Mouse (Mus musculus) urinary bladder, postnatal 36 days (tissue): ENCODE results near the gene Commd3.

ENCODE experiments used
- DNase-seq, 2 experiments: peaks; one replicate each; pipeline ENCODE4 v3.0.0; 2022; ENCODE audit warnings: low spot score in 2 of 2, mixed read lengths in 1 of 2

The Commd3 gene

GRCm38 (mm10) chr2:18687671-18688170 is 15.5 kb downstream of the Commd3 start:
- no peak for DNase-seq

- DNase-seq: no peak
These were observed 16.1 kb downstream of the Commd3 start for GRCm38 (mm10) chr2:18688286-18688685.

GRCm38 (mm10) chr2:18688708-18689063 is 16.5 kb downstream of the Commd3 start:
- DNase-seq: peak in 1 of 2 experiments; percentile 45

- DNase-seq: peak in 1 of 2 experiments; percentile 29
These were observed 17.1 kb downstream of the Commd3 start for GRCm38 (mm10) chr2:18689064-18689921.

- no peak for DNase-seq
These were observed 18.0 kb downstream of the Commd3 start for GRCm38 (mm10) chr2:18690055-18690691.

- no peak for DNase-seq
These were observed 18.6 kb downstream of the Commd3 start for GRCm38 (mm10) chr2:18690756-18691155.

GRCm38 (mm10) chr2:18692031-18692430 is 19.8 kb downstream of the Commd3 start:
- DNase-seq: no peak

- DNase-seq: no peak
These were observed 20.4 kb downstream of the Commd3 start for GRCm38 (mm10) chr2:18692548-18692947.

- DNase-seq: no peak
These were observed 21.3 kb downstream of the Commd3 start for GRCm38 (mm10) chr2:18693491-18693870.

- DNase-seq: peak; percentile 70 to 78
These were observed 21.9 kb downstream of the Commd3 start, which contains the start of gene Spag6 for GRCm38 (mm10) chr2:18693871-18694610. Spag6 (plus strand) TSS chr2:18694032.

- no peak for DNase-seq
These were observed 22.4 kb downstream of the Commd3 start for GRCm38 (mm10) chr2:18694611-18694950.

GRCm38 (mm10) chr2:18695163-18695562 is 23.0 kb downstream of the Commd3 start:
- no peak for DNase-seq

GRCm38 (mm10) chr2:18695629-18696150 is 23.5 kb downstream of the Commd3 start:
- no peak for DNase-seq

- DNase-seq: no peak
These were observed 25.5 kb downstream of the Commd3 start for GRCm38 (mm10) chr2:18697591-18698244.

GRCm38 (mm10) chr2:18698663-18699385 is 26.6 kb downstream of the Commd3 start:
- DNase-seq: peak in 1 of 2 experiments; percentile 11

GRCm38 (mm10) chr2:18699401-18699990 is 27.3 kb downstream of the Commd3 start:
- DNase-seq: no peak

GRCm38 (mm10) chr2:18710356-18710755 is 38.2 kb downstream of the Commd3 start:
- DNase-seq: no peak

GRCm38 (mm10) chr2:18713071-18713470 is 40.9 kb downstream of the Commd3 start:
- no peak for DNase-seq

GRCm38 (mm10) chr2:18714337-18714736 is 42.2 kb downstream of the Commd3 start:
- DNase-seq: no peak

GRCm38 (mm10) chr2:18718521-18718920 is 46.3 kb downstream of the Commd3 start:
- no peak for DNase-seq
